Mouse (Mus musculus): ENCODE results near the gene Drc7.

DNA sequence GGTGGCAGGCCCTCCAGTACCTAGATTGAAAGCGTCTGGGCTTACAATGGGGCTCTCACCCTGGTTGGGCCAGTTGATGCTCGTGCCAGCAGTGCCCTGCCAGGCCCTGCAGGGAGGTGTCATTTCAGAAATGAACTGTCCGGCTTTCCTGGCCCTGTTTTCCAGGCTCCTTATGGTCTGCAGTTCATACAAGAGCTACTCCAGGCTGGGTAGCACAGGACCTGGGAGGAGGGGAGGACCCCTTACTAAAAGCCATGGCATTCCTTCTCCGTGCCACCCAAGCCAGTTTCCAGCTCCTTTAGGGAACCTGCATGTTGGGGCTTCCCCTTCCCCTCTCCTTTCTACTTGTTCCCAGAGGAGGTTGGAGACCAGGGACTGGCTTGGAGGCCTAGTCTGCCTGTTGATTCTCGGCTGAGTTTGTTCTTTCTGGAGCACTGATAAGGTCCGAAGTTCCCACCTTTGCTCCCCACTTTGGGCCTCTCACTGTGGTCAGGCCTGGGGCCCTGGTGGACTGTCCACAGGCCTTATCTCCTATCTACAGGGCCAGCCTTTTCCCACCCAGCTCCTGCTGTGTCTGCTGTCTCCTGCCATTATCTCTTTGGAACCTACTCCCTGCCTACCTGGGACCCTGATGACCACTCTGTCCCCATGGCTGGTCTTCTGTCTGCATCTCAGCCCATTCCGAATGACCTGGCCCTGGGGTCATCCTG, 30.7 kb downstream of the Drc7 start:
- TF ChIP-seq EP300 (IDR thresholded peaks at IDR 0.05; ENCODE audit: low read depth) (no peak), CTCF (IDR thresholded peaks at IDR 0.05; ENCODE audit: low read depth) (no peak)
